Mouse (Mus musculus) testis, adult 2 months (tissue): ENCODE results near the gene Elmo1.

Experiments used
- CTCF ChIP-seq: fragments of 200-500 bp; IDR thresholded peaks from 2 replicates; pipeline ENCODE4 v1.5.1; 2012; ENCODE audit warnings: low read depth, mild to moderate bottlenecking, inconsistent platforms, low read length, moderate library complexity; ENCODE audit not compliant: control insufficient read depth, insufficient read depth, insufficient replicate concordance
- POLR2A ChIP-seq: fragments of 200-500 bp; IDR thresholded peaks from 2 replicates; pipeline ENCODE4 v1.6.1; 2012; ENCODE audit warnings: low read depth, mild to moderate bottlenecking, inconsistent platforms, low read length, moderate library complexity; ENCODE audit not compliant: control insufficient read depth

DNA sequence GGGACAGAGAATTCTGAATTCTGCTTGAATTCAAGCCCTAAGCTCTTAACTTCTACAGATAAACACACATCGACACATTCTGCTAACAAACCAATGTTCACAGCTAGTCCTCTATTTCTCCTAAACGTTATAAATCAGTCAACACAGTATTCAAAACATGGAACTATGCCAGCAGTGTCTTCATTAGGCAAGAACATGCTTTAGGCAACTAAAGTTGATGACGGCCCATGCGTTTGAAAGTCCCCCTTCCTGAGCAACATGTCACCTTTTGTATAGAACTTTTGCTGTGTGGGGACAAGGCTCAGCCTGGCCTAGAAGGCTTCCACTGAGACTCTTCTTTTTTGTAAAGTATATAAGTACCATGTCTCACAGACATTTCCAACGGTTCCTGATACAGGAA, 44.6 kb upstream of the Elmo1 start:
- TF ChIP-seq CTCF (no peak), POLR2A (no peak)
